Mouse (Mus musculus) urinary bladder, postnatal 36 days (tissue): ENCODE measurements around the gene Gm20388.
"Not testable (repeated sequence)": the region's sequence is repeated elsewhere in the genome, so short reads cannot be mapped to it uniquely, and the experiment has no call there.

ENCODE experiments used
- DNase-seq, 2 experiments: peaks; one replicate each; pipeline ENCODE4 v3.0.0; 2022; ENCODE audit warnings: low spot score in 2 of 2, mixed read lengths in 1 of 2

The Gm20388 gene

GRCm38 (mm10) chr8:123066101-123066683, 3155.6 kb downstream of the Gm20388 start:
- no peak for DNase-seq

GRCm38 (mm10) chr8:123071176-123071575, 3160.5 kb downstream of the Gm20388 start:
- DNase-seq, result peak in 1 of 2 experiments; percentile 46

GRCm38 (mm10) chr8:123077213-123077612, 3166.6 kb downstream of the Gm20388 start:
- DNase-seq, result no peak

GRCm38 (mm10) chr8:123082993-123083392, 3172.4 kb downstream of the Gm20388 start:
- no peak for DNase-seq

DNA sequence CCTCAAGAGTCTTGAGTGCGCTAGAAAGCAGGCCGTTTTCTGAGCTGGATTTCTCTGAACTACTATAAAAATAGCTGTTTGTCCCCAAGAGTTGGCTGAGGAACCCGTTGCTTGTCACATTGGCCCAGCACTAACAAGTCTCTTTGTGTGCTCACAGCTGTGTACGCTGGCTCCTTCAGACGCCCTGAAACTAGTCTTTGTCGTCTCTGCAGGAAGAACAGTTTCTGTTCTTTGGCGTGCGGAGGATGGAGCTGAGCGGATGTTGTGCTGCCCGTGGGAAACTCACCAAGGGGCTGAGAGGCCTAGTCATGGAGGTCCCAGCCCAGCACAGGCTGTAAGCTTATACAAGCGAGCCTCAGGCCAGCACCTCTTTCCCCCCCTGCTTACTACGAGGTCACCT, 3173.0 kb downstream of the Gm20388 start:
- no peak for DNase-seq

- no peak for DNase-seq
Observed at GRCm38 (mm10) chr8:123087289-123087688, 3176.6 kb downstream of the Gm20388 start.

DNA sequence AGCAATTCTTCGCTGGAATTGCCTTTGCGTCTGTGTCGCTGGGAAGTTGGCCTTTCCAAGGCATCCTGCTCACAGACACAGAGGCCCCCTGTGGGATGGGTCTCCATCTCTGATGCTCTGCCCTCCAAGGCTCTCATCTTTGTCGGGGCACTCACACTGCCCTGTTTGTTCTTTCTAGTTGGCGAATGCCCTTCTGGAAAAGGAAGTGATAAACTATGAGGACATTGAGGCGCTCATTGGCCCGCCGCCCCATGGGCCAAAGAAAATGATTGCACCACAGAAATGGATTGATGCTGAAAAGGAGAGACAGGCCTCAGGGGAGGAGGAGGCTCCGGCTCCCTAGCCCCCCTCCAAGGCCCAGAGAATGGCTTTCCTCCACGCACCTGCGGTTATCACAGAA, 3186.6 kb downstream of the Gm20388 start:
- no peak for DNase-seq

DNA sequence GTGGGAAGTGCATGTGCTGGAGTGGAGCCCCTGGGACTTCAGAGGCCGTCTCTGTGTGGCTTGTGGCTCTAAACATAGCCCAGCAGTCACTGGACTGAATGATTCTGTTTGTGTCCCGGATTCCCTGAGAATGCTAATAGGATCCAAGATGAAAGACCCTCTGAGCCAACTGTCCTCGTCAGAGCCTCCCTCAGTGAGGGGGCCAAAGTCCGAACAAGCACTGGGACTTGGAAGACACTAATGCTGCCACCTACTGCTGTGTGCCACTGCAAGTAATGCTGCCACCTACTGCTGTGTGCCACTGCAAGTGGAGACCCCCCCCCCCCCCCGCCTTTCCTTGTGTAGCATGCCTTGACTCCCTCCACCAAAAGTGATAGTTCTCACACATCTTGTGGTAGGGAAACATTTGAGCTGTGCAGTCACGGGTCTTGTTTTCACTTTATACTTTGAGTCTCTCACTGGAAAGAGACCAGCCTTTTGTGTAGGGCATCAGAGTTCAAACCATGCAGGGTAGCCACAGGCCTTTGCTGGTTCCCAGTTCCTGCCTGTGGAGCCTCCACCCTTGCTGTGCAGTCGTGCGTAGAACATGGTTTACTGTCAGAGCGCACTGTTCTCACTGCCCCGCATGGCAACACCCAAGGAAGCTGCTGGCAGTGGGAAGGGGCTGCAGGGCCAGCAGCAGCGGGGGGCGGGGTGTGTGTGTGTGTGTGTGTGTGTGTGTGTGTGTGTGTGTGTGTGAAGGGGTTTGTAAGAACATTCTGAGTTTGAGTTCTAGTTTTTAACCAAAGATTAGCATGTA, 3187.3 kb downstream of the Gm20388 start:
- no peak for DNase-seq

GRCm38 (mm10) chr8:123100288-123100687, 3189.6 kb downstream of the Gm20388 start:
- DNase-seq, result peak in 1 of 2 experiments; percentile 35

- no peak for DNase-seq
Observed at GRCm38 (mm10) chr8:123101244-123101643, 3190.6 kb downstream of the Gm20388 start.

- peak; percentile 95 to 98 for DNase-seq
Observed at GRCm38 (mm10) chr8:123101735-123102685, 3191.4 kb downstream of the Gm20388 start, which contains the start of gene Rpl13. Gene Rpl13 (plus strand): TSS chr8:123102350.

GRCm38 (mm10) chr8:123102855-123103254, 3192.2 kb downstream of the Gm20388 start:
- not testable (repeated sequence) for DNase-seq

- no peak for DNase-seq
Observed at GRCm38 (mm10) chr8:123103285-123103684, 3192.6 kb downstream of the Gm20388 start.

DNA sequence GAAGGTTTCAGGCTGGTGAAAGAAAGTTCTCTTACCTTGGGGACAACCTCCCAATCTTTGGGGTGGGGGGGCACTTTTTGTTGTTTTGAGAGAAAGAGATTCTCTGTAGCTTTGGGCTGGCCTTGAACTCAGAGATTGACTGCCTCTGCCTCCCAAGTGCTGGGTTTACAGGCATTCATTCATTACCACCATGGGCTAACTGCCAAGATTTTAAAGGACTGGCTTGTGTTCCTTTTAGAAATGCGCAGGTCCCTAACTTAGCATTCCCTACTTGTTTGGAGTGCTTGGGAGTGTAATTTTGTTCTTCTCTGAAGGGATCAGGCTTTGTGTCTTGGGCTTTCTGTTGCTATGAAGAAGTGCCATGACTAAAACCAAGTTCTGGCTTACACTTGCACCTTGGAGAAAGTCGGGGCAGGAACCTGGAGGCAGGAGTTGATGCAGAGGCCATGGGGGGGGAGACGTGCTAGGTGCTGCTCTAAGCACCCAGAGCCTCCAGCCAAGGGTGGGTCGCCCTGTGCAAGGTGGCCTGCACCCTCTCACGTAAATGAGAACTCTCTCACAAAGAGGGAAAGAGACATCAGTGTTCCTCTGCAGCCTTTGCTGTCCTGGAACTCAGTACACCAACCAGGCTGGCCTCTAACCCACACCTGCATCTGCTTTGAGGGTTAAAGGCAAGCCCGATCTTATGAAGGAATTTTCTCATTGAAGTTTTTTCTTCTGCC, 3193.6 kb downstream of the Gm20388 start:
- no peak for DNase-seq

DNA sequence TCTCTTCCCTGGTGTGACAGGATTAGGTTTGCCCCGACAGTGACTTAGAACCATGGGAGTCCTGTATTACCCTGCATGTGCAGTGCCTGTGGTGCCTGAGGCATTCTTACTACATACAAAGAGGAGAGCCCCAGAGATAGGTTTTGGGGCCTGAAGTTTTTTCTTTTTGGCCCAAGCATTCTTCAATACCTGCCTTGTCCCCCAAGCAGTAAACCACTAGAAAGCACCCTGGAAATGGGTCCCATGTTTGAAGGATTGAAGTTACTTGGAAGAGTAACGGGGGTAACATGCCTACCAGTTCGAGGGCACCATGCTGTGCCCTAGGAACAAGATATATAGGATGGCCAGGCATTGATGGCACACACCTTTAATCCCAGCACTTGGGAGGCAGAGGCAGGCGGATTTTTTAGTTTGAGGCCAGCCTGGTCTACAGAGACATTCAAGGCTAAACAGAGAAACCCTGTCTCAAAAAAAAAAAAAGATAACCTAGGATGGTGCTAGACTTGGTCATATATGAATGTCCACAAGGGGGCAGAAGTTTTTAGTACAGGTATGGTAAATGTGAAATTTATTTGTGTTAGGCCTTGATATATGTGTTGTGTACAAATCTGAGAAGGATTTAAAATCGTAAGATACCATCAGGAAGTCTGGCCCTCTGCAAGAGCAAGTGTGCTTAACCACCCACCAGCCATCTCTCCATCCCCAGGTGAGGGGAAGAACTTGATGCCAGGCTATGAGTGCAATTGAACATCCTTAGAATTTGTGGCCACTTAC, 3195.1 kb downstream of the Gm20388 start:
- no peak for DNase-seq

- no peak for DNase-seq
Observed at GRCm38 (mm10) chr8:123106531-123106930, 3195.9 kb downstream of the Gm20388 start.

GRCm38 (mm10) chr8:123108010-123108409, 3197.4 kb downstream of the Gm20388 start:
- no peak for DNase-seq

DNA sequence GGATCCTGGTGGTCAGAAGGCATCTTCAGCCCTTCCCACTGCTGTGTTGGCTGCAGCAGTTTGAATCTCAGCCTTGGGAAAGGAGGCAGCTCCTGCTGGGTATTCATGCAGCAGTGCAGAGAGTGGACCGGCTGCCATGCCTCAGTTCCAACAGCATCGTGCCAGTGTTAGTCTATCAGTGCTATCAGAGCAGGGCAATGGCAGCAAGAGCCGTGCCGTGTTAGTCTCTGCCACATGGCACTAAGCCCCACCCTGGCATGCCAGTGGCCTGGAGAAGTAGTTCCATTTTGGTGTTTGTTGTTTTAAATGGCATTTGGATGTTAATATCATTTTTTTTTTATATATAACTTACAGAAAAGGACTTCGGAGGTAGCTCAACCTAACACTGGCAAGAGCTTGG, 3198.3 kb downstream of the Gm20388 start:
- no peak for DNase-seq

DNA sequence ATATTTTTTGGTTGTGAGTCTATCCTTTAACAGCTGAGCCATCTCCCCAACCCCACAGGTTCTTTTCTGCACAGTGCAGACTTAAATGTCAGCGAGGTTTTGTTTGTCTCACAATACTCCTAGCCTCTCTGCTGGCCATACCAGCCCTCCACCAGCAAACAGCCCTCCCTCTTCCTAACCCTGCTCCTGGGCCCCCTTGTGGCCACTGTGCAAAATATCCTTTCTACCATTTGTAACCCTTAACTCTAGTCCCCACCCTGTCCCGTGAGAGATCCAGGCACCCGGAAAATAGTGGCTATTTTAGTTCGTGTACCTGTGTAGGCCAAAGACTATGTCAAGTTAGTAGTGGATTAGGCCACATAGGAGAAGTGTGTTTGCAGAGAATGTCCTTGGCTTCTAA, 3200.0 kb downstream of the Gm20388 start:
- DNase-seq, result peak in 1 of 2 experiments; percentile 34

- no peak for DNase-seq
Observed at GRCm38 (mm10) chr8:123112892-123113291, 3202.3 kb downstream of the Gm20388 start.
